Mouse (Mus musculus) gastrocnemius, adult 8-10 months (tissue): ENCODE results near the gene Grn. TPM values are rescaled to one million over a fixed set of nuclear protein-coding genes. Genes with fewer than 3 reads are reported as not detected.
"Not testable (repeated sequence)": the region's sequence is repeated elsewhere in the genome, so short reads cannot be mapped to it uniquely, and the experiment has no call there.

ENCODE experiments used
- DNase-seq, 2 experiments: peaks; one replicate each; pipeline ENCODE4 v3.0.0; 2022; ENCODE audit warnings: low spot score in 2 of 2
- total RNA-seq, 4 experiments: library from RNA; stranded (reverse); gene quantifications; 2 replicates each; pipeline ENCODE4 v1.2.4; 2022

The Grn gene
- total RNA-seq, 4 experiments from 2014 or later = 12.2 to 21.8 (median 17.0) TPM

GRCm38 (mm10) chr11:102400513-102401084, 29.5 kb upstream of the Grn start:
- no peak for DNase-seq

GRCm38 (mm10) chr11:102401898-102402500, 28.1 kb upstream of the Grn start:
- DNase-seq = no peak

DNA sequence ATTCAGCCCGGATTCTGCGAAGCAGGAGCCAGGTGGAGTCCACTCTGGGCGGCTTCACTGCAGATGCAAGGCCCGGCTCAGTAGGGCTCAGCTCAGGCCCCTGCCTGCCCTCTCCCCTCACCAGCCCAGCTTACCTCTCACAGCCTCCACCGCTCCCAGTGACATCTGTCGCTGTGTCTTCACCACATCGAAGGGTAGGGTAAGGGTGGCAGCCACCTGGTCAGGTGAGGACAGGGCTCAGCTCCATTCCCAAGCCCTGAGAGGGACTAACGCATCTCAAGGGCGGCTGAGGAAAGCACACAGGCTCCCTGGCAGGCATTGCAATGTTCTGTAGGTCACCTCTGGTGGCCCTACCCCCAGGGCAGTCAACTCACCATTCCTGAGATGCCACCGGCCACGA, 26.5 kb upstream of the Grn start:
- DNase-seq = no peak

DNA sequence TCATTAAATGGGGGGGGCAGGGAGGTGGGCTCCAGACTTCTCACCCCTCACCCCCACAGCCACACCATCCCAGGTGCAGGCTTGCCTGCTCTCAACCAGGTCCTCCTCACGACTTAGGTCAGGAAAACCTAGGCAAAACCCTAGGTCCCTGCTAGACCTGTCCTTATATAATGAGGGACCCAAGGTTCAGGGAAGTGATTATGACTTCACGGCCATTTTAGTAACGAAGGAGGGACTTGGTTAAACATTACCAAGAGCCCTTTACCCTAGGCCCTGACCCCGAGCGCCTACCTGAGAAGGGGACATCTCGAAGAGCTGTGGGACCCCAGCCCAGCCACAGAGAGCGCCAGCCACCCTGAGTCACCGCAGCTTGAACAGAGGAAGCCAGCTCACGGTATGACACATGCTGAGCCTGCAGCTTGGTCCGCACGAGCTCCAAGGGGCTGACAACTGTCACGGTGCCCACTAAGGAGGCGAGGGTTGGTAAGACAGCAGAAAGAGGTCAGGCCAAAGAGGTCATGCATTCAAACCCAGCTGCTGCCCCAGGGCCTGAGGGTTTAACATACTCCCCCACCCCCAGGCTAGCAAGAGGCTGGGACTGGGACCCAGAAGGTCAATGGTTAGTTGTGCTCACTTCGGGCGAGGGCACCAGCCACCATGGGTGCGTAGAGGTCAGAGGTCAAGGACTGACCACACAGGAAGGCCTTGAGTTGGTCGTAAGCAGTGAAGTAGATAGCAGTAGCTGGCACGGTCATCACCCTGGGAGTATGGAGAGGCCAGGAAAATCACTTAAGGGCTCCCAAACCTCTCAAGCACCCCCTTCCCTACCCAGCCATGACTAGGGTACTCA, 25.7 kb upstream of the Grn start:
- DNase-seq = no peak

DNA sequence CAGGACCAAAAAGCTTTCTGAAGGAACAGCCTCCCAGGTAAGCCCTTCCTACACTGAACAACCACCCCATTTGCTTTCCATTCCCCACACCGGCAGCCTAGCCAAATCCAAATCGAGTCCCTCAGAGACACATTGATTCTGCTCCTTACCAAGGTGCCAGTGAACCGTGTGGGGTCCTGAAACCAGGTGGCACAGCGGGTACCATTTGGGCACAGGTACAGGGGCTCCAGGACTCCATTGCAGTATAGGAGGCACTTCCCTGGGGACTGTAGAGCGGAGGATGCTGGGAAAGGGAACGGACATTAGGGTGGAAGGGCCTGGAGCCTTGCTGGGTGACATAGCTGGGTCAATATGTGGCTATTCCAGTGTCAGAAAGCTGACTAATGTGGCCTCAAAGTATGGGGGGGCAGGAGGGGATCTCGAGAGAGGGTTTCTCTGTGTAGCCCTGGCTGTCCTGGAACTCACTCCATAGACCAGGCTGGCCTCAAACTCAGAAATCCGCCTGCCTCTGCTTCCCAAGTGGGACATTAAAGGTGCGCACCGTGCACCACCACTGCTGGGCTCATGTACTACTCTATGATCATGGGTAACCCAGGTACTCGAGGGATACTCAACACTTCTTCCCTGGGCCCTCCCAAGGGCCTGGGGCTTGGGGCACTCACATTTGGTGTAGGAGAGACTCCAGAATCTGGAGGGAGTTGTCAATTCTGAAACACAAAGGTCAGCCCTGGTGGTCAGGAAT, 24.4 kb upstream of the Grn start:
- no peak for DNase-seq

DNA sequence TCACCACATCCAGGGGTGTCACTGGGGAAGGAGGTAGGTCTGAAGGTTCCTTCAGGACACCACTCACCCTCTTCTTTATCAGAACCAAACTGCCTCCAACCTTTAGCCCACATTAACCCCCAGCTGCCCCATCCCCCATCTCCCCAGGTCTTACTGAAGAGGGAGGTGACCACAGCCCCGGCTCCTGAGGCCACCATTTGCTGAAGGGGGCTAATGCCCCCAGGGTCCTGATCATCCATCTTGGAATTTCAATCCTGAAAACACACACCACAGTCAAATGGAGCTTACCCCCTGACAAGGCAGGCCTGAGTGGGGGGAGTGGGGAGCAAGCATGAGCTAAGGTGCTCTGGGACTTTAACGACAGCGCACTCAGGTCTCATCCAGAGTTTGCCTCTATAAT, 23.7 kb upstream of the Grn start:
- DNase-seq = no peak

- peak; percentile 81 to 90 for DNase-seq
Observed at GRCm38 (mm10) chr11:102406900-102407833, 22.9 kb upstream of the Grn start.

DNA sequence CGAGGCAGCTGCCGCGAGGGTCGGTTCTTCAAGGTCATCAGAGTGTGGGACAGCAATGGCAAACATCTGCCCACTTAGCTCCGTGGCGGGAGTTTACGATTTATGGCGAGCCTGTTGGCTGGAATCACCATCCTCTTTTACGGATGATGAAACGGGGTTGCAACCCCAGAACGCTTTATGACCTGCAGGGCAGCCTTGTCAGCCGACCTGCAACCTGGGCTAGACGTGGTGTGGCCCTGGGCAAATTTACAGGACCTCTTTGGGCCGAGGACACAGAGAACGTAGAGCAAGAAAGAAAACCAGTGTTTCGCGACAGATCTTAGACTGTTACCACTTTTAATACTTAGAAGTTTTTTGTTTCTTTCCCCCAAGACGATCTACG, 22.3 kb upstream of the Grn start, which contains the start of gene Slc25a39:
Gene Slc25a39, minus strand, starts transcription at position 113 of the 382 bp plus-strand sequence.
- peak in 1 of 2 experiments; percentile 34 for DNase-seq

DNA sequence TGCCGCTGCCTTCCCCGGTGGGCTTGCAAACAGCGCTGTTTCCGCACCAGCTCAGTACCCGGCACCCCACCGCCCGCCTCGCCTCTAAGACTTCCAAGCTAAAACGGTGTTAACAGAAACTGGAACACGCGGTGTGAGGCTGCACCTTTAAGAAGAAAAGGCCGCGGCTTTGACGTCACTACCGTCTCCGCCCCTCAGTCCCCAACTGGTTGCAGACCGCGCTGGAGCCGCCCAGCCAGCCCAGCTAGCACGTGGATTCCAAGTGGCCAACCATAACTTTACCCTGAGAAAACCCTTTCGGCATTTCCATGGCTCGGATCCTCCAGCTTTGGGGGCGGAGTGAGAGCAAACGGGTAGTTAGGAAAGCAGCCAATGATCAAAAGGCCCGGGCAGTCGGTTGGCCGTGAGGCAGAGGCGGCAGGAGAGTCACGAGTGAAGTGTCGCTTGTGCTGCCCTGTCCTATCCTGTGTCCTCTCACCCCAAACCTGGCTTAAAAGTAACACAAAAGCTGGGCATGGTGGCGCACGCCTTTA, 21.7 kb upstream of the Grn start:
- DNase-seq = peak; percentile 95 to 96

- DNase-seq = no peak
Observed at GRCm38 (mm10) chr11:102408888-102409794, 21.0 kb upstream of the Grn start.

- no peak for DNase-seq
Observed at GRCm38 (mm10) chr11:102409795-102410330, 20.3 kb upstream of the Grn start.

- DNase-seq = not testable (repeated sequence)
Observed at GRCm38 (mm10) chr11:102410345-102410744, 19.8 kb upstream of the Grn start.

DNA sequence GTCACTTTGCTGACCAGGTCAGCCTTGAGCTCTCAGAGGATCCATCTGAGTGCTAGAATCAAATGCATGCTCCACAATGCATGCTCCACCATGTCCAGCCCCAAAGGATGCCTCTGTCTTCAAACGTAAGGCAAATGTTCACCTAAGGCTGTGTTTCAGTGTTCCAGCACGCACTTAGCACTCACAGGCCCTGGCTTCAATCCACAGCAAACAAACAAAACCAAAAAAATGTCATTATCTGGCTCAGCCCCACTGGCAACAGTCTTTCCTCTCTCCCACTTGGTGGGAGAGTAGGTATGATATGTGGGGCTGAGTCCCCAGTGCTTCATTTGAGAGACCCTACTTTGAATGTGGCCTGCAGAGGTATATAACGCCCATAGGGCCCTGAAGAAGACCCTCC, 19.1 kb upstream of the Grn start:
- no peak for DNase-seq

- DNase-seq = peak; percentile 90
Observed at GRCm38 (mm10) chr11:102411704-102412103, 18.4 kb upstream of the Grn start.

DNA sequence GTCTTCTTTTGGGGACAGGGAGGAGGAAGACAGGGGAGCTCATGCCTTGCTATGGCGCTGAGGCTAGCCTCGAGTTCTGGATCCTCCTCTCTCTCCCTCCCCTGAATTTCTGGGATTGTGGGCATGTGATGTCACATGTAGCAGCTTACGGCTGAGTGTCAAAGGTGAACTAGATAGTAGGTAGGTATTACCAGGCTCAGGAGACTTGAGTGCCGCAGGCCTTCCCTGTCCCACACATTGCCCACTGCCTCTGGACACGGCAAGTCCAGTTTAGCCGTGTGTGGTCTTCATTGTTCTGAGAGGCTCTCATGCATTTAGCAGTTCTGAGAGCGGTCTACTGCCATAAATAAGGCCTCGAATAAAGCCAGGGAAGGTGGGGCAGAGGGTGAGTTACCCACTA, 17.1 kb upstream of the Grn start:
- DNase-seq = no peak

GRCm38 (mm10) chr11:102415034-102415802, 14.9 kb upstream of the Grn start:
- DNase-seq = no peak

DNA sequence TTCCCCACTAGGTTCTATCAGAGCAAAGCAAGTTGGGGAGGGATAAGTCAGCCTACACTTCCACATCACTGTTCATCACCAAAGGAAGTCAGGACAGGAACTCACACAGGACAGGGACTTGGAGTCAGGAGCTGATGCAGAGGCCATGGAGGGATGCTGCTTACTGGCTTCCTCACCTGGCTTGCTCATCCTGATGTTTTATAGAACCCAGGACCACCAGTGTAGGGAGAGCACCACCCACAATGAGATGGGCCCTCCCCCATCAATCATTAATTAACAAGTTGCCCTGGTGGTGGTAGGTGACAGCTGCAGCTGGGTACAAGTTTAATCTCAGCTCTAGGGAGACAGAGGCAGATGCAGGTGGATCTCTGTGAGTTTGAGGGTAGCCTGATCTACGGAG, 13.0 kb upstream of the Grn start:
- DNase-seq = no peak

- no peak for DNase-seq
Observed at GRCm38 (mm10) chr11:102418887-102419286, 11.2 kb upstream of the Grn start.
